Mouse (Mus musculus) spleen, postnatal 0 days (tissue): ENCODE results near the gene Gm13101. TPM values are rescaled to one million over a fixed set of nuclear protein-coding genes. Genes with fewer than 3 reads are reported as not detected.

Experiments
- polyA plus RNA-seq: library from polyadenylated mRNA; unstranded; fragments of >200 nt; fragmentation: Nextera tagmentation; extraction: Ambion mirVana; gene quantifications from 2 replicates; pipeline ENCODE4 v1.2.1, GENCODE M21; 2015

Gm13101 gene
- not detected in 2 replicates for polyA plus RNA-seq

GRCm38 (mm10) chr4:143966850-143967249 lies at the start of gene Gm13101:
Gene Gm13101 (minus strand): TSS chr4:143966950.

GRCm38 (mm10) chr4:143994269-143994668 lies 27.5 kb upstream of the Gm13101 start, which contains the start of gene Pramef17:
Gene Pramef17 (minus strand): TSS chr4:143994369.

GRCm38 (mm10) chr4:143950916-143951315 lies 15.8 kb downstream of the Gm13101 start, which contains the start of gene Pramef25:
Gene Pramef25 (minus strand): TSS chr4:143951016.

Other genes with a start within 250 kb of the Gm13101 start
- gene Gm13078, start 247.5 kb downstream of the Gm13101 start, polyA plus RNA-seq: not detected in 2 replicates
- gene Gm13023, start 177.6 kb downstream of the Gm13101 start, polyA plus RNA-seq: not detected in 2 replicates
- gene Gm13084, start 150.9 kb downstream of the Gm13101 start, polyA plus RNA-seq: not detected in 2 replicates
- not detected in 2 replicates for gene Gm13103, start 120.5 kb downstream of the Gm13101 start, polyA plus RNA-seq
- gene Pramef6, start 66.6 kb downstream of the Gm13101 start, polyA plus RNA-seq: not detected in 2 replicates
- not detected in 2 replicates for gene Pramef25, start 15.9 kb downstream of the Gm13101 start, polyA plus RNA-seq
- gene Pramef17, start 27.4 kb upstream of the Gm13101 start, polyA plus RNA-seq: not detected in 2 replicates
- gene Pramel4, start 92.2 kb upstream of the Gm13101 start, polyA plus RNA-seq: not detected in 2 replicates
- gene Gm13102, start 139.5 kb upstream of the Gm13101 start, polyA plus RNA-seq: not detected in 2 replicates
- gene Oog3, start 195.7 kb upstream of the Gm13101 start, polyA plus RNA-seq: not detected in 2 replicates
- not detected in 2 replicates for gene Oog2, start 223.8 kb upstream of the Gm13101 start, polyA plus RNA-seq
- not detected in 2 replicates for gene C87977, start 246.4 kb upstream of the Gm13101 start, polyA plus RNA-seq